Mouse (Mus musculus): Measurements from ENCODE around the gene Tnnc2. TPM values are rescaled to one million over a fixed set of nuclear protein-coding genes. Genes with fewer than 3 reads are reported as not detected.

Tnnc2 gene
- polyA plus RNA-seq, 1 experiment from 2014 or later = 4.9 TPM

DNA sequence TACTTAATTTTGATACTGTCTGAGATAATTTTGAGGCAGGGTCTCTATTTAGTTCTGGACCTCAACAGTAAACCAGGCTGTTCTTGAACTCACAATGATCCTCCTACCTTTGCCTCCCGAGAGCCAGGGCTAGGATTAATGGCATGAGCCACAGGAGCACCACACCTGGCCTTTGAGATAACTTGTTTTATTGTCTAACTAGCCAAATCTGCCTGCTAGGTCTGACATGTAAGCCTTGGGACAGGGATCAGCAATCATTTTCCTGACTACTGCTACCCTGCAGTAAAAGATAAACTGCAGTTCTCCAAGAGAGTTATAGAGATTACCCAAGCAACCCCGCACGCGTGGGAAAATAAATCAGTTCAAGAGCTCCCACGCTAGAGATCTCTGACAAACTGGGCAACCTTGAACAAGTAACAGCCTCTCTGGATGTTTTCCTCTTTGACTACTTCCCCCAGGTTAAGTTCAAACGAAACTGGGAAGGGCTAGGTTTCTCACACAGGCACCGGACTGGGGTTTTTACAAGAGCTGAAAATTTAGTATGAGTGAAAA, 5.2 kb upstream of the Tnnc2 start:
- WGBS = 3% methylated on average over 7 of the region's 7 CpGs

DNA sequence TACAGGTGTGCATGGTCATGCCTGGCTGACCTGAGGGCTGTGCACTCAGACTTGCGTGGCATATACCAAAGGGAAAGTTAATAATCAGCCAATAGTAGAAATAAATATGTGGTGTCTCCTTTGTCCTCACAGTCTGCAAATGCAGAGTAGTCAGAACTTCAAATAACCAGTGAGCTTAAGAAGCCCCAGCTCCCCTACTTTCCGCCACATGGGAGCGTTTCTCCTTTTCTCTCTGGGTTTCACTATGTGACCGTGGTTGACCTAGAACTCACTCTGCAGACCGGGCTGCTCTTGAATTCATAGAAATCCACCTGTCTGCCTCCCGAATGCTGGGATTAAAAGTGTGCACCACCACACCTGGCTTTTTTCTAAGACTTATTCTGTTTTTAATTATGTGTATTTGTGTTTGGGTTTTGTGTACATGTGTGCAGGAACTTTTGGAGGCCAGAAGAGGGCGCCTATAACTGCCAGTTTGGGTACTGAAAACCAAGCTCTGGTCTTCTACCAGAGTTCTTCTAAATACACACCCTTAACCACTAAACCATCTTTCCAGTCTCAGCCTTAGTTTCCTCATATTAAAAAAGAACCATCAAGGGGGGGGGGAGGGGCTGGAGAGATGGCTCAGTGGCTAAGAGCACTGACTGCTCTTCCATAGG, 4.3 kb upstream of the Tnnc2 start:
- Histone ChIP-seq H3K4me2 (no peak overlapping the region), H3K9me3 (replicated peaks) (no peaks in the 10 kb centered on the region), H3K9ac (no peak overlapping the region), H3K27me3 (no peaks in the 10 kb centered on the region), H3K4me1 (replicated peaks) (peaks cover 26% of the 10 kb centered on the region), H3K36me3 (no peaks in the 10 kb centered on the region; the same call in 1 of the 2 replicates), H3K27ac (no peak overlapping the region), H3K4me3 (no peak overlapping the region)
- no peak for ATAC-seq (replicated peaks; ENCODE audit: insufficient number of reproducible peaks, insufficient read depth, low FRiP score, low read depth)
- WGBS = 72% methylated on average over 7 of the region's 7 CpGs

More for the DNA sequence above, 5.2 kb upstream of the Tnnc2 start:
- Histone ChIP-seq H3K4me2 (peak overlapping the region; percentile 78), H3K27ac (peak overlapping the region; percentile 96), H3K9me3 (replicated peaks) (no peaks in the 10 kb centered on the region), H3K9ac (peak overlapping the region; percentile 92), H3K36me3 (peaks cover 6% of the 10 kb centered on the region; the same call in 1 of the 2 replicates), H3K4me1 (replicated peaks) (peaks cover 26% of the 10 kb centered on the region), H3K4me3 (peak overlapping the region; percentile 76), H3K27me3 (no peaks in the 10 kb centered on the region)
- ATAC-seq (replicated peaks; ENCODE audit: insufficient number of reproducible peaks, insufficient read depth, low FRiP score, low read depth) = no peak

DNA sequence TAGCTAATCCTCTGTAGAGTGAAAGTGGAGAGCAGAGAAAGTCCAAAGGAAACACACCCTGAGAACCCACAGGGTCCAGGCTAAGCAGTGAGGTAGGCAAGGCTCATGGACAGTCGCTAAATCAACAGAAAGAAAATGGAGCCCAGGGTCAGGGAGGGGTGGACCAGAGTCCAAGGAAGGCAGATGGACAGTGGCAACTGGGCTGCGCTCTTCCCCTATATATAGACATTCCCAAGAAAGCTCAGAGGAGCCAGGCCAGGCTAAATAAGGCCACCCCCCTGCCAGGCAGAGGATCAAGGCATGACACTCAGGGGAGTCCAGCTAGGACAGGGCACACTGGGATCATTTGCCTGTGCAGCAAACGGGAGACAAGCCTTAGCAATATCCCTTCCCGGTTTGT, 2.1 kb upstream of the Tnnc2 start:
- Histone ChIP-seq H3K9me3 (replicated peaks) (no peaks in the 10 kb centered on the region), H3K4me2 (no peak overlapping the region), H3K36me3 (no peaks in the 10 kb centered on the region), H3K27me3 (0 out of 2 replicates have a peak, but pooled peaks cover 4% of the 10 kb centered on the region), H3K27ac (no peak overlapping the region), H3K9ac (no peak overlapping the region), H3K4me1 (replicated peaks) (peaks cover 14% of the 10 kb centered on the region), H3K4me3 (no peak overlapping the region)
- ATAC-seq (replicated peaks; ENCODE audit: insufficient number of reproducible peaks, insufficient read depth, low FRiP score, low read depth) = no peak
- 56% methylated on average over 4 of the region's 4 CpGs for WGBS

DNA sequence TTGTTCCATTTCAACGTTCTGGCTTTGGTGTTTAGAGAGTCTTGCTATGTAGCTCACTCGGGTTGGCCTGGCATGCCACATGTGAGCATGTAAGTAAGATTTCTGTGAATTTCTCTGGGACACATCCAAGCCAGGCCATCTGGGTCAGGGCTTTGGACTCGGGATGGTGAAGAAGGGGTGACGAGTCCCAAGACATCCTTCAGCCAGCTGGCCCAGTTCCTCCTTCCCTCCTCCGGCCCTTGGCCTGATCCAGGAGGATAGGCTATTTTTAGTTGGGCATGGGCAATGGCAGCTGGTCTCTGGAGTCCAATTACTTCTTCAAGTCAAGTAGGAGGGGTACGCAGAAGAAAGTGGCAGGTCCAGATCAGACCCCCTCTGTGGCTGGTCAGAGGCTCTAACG, 958 bp downstream of the Tnnc2 start:
- 58% methylated on average over 7 of the region's 7 CpGs for WGBS
- Histone ChIP-seq H3K36me3 (no peaks in the 10 kb centered on the region), H3K4me2 (no peak overlapping the region), H3K4me3 (no peak overlapping the region), H3K9ac (no peak overlapping the region), H3K27ac (no peak overlapping the region), H3K9me3 (replicated peaks) (no peaks in the 10 kb centered on the region), H3K4me1 (replicated peaks) (peaks cover 4% of the 10 kb centered on the region; the same call in 1 of the 2 replicates), H3K27me3 (0 out of 2 replicates have a peak, but pooled peaks cover 8% of the 10 kb centered on the region)
- ATAC-seq (replicated peaks; ENCODE audit: insufficient number of reproducible peaks, insufficient read depth, low FRiP score, low read depth) = no peak

DNA sequence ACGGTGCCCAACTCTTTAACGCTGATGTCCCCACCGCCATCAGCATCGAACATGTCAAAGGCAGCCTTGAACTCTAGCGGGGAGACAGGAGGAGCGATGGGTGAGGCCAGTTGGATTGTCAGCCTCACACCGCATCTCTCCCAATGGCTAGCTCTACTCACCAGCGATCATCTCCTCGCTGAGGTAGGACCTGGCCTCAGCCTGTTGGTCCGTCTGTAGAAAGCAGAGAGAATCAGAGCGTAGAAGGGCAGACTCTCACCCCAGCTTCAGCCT, 1.8 kb downstream of the Tnnc2 start:
- Histone ChIP-seq H3K9ac (no peak overlapping the region), H3K4me3 (no peak overlapping the region), H3K4me1 (replicated peaks) (peaks cover 6% of the 10 kb centered on the region; the same call in 1 of the 2 replicates), H3K27me3 (0 out of 2 replicates have a peak, but pooled peaks cover 8% of the 10 kb centered on the region), H3K4me2 (no peak overlapping the region), H3K27ac (no peak overlapping the region), H3K36me3 (no peaks in the 10 kb centered on the region), H3K9me3 (replicated peaks) (no peaks in the 10 kb centered on the region)
- 90% methylated on average over 11 of the region's 11 CpGs for WGBS
- ATAC-seq (replicated peaks; ENCODE audit: insufficient number of reproducible peaks, insufficient read depth, low FRiP score, low read depth) = no peak

DNA sequence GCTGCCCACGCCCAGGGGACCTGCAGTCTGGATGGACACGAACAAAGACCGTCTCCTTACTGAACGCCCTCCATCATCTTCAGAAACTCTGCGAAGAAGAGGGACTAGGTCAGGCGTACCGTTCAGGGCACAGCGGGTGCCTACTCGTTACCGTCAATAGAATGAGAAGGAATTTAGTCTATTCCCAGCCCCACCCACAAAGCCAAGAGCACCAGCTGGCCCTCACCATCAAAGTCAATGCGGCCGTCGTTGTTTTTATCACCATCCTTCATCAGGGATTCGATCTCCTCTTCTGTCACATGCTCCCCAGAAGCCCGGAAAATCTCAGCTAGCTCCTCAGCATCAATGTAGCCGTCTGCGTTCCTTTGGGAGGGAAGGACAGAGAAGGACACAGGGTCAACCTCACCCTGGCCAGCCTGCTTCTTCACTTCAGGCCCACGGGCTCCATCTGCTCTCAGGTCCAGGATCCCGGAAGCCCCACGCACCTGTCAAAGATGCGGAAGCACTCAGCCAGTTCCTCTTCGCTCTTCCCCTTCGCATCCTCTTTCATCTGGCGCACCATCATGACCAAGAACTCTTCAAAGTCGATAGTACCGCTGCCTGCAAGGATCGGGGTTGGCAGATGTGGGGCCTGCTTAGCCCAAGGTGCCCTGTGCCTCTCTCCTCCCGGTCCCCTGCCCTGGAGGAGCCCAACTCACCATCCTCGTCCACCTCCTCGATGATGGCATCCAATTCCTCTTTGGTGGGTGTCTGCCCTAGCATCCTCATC, 2.3 kb downstream of the Tnnc2 start:
- Histone ChIP-seq H3K36me3 (peaks cover under 1% of the 10 kb centered on the region; the same call in 1 of the 2 replicates), H3K4me2 (no peak overlapping the region), H3K4me3 (no peak overlapping the region), H3K9ac (no peak overlapping the region), H3K27ac (no peak overlapping the region), H3K27me3 (0 out of 2 replicates have a peak, but pooled peaks cover 8% of the 10 kb centered on the region), H3K4me1 (replicated peaks) (peaks cover 8% of the 10 kb centered on the region; the same call in 1 of the 2 replicates), H3K9me3 (replicated peaks) (no peaks in the 10 kb centered on the region)
- WGBS = 77% methylated on average over 30 of the region's 30 CpGs
- no peak for ATAC-seq (replicated peaks; ENCODE audit: insufficient number of reproducible peaks, insufficient read depth, low FRiP score, low read depth)

DNA sequence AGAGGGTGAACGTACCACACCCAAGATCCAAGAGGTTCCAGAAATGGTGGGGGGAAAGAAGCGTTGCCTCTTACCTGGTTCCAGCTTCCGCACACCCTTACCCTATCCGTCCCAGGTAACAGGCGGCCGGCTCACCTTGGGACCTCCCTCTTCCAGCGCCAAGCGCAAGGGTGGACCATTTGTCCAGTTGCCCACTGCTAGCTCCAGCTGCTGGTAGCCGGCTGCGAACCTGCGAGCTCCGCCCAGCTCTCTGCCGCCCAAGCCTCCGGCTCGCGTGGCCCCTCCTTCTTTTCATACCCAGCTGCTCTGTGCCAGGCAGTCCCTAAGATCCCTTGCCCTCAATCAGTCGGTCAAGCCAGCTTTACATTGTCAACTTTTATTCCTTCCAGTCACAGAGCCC, 3.0 kb downstream of the Tnnc2 start:
- no peak for ATAC-seq (replicated peaks; ENCODE audit: insufficient number of reproducible peaks, insufficient read depth, low FRiP score, low read depth)
- 59% methylated on average over 17 of the region's 17 CpGs for WGBS
- Histone ChIP-seq H3K4me2 (no peak overlapping the region), H3K27ac (no peak overlapping the region), H3K9ac (no peak overlapping the region), H3K27me3 (0 out of 2 replicates have a peak, but pooled peaks cover 8% of the 10 kb centered on the region), H3K36me3 (peaks cover 6% of the 10 kb centered on the region), H3K4me3 (no peak overlapping the region), H3K9me3 (replicated peaks) (no peaks in the 10 kb centered on the region), H3K4me1 (replicated peaks) (peaks cover 14% of the 10 kb centered on the region)

DNA sequence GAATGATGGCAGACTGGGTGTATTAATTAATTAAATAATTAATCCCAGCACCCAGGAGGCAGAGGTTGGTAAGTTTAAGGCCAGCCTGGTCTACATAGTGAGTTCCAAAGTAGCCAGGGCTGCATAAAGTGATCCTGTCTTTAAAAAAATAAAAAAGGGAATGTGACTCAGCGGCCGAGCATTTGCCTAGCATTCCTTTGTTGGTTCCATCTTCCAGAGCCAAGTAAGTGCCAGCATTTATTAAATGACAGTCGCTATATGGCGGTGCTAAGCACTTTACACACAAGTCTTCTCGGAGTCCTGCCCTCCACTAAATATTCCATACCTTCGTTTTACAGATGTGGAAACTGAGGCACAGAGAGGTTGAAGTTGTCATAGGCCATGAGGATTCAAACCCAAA, 3.6 kb downstream of the Tnnc2 start:
- H3K27ac ChIP-seq = no peak overlapping the region
- WGBS = 69% methylated on average over 6 of the region's 6 CpGs
- no peaks in the 10 kb centered on the region for H3K9me3 ChIP-seq (replicated peaks)
- H3K4me2 ChIP-seq = no peak overlapping the region
- peaks cover 6% of the 10 kb centered on the region for H3K36me3 ChIP-seq
- 0 out of 2 replicates have a peak, but pooled peaks cover 8% of the 10 kb centered on the region for H3K27me3 ChIP-seq
- no peak overlapping the region for H3K9ac ChIP-seq
- H3K4me3 ChIP-seq = no peak overlapping the region
- peaks cover 20% of the 10 kb centered on the region for H3K4me1 ChIP-seq (replicated peaks)
- no peak for ATAC-seq (replicated peaks; ENCODE audit: insufficient number of reproducible peaks, insufficient read depth, low FRiP score, low read depth)

DNA sequence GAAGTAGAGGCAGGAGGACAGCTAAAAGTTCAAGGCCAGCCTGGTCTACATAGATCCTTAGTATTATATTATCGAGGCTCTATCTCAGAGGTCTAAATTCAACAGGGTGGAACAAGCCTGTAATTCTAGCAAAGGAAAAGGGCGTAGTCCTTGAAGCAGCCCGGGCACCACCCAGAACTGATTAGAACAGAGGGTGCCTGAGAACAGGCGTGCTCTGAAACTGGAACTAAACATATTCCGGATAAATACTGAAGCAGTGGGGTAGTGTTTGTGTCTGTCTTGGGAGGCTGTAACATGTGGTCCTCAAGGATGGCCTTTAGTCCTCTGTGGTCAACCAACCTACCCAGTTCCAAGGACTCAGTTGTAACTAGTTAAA, 5.8 kb downstream of the Tnnc2 start:
- Histone ChIP-seq H3K9ac (no peak overlapping the region), H3K27ac (no peak overlapping the region), H3K9me3 (replicated peaks) (no peaks in the 10 kb centered on the region), H3K36me3 (peaks cover 6% of the 10 kb centered on the region), H3K4me1 (replicated peaks) (peaks cover 31% of the 10 kb centered on the region), H3K27me3 (0 out of 2 replicates have a peak, but pooled peaks cover 8% of the 10 kb centered on the region), H3K4me2 (no peak overlapping the region), H3K4me3 (no peak overlapping the region)
- no peak for ATAC-seq (replicated peaks; ENCODE audit: insufficient number of reproducible peaks, insufficient read depth, low FRiP score, low read depth)
- 76% methylated on average over 5 of the region's 5 CpGs for WGBS

DNA sequence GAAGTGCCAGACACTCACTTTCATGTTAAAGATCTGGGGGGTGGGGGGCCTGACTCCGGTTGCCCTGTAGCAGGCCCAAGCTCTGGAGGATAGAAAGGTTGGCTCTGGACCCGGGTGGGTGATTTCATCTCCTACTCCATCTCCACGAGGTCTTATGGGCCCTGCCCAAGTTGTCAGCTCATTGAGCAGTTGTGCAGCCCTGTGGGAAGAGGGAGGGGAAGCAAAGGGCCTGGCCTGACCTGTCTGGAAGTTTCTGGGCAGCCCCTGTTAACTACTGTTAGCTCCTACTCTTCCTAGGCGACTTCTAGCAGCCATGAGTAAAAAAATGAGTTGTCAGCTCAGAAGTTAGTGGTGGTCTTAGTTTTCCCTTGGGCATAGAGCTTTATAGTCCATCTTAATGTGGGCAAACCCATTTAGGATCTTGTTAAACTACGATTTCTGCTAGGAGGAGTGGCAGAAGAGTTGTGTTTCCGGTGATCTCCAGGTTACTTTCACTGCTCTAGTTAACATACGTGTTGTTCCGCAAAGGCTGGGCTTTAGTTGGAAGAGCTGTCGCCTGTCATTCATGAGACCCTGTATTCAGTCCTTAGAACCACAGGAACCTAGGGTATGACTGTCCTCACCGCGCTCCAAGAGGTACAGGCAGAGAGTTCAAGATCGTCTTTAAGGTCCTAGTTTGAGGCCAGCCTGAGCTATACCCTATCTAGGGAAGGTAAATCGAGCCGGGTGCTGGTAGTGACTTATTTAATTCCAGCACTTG, 6.4 kb downstream of the Tnnc2 start:
- 75% methylated on average over 14 of the region's 14 CpGs for WGBS
- ATAC-seq (replicated peaks; ENCODE audit: insufficient number of reproducible peaks, insufficient read depth, low FRiP score, low read depth) = no peak

DNA sequence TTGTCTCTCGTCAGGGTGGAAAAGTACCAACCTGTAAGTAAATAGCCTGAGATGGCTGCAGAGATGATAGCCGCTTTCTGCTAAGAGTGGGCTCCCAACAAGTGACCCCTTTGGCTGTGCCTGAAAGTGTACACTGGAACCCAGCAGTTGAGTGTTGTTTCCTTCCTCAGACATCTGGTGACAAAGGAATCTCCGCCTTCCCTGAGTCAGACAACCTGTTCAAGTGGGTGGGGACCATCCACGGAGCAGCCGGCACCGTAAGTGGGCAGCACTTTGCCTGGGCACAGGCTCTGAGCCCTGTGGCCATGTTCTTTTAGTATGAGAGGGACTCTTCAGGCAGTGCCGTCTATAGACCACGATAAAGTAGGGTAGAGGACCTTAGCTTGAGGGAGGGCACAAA, 8.6 kb downstream of the Tnnc2 start:
- H3K4me3 ChIP-seq = peak overlapping the region; percentile 82
- peaks cover 15% of the 10 kb centered on the region for H3K36me3 ChIP-seq
- no peaks in the 10 kb centered on the region for H3K9me3 ChIP-seq (replicated peaks)
- H3K4me2 ChIP-seq = peak overlapping the region; percentile 84
- no peak overlapping the region for H3K27ac ChIP-seq
- ATAC-seq (replicated peaks; ENCODE audit: insufficient number of reproducible peaks, insufficient read depth, low FRiP score, low read depth) = no peak
- H3K9ac ChIP-seq = peak overlapping the region; percentile 77
- WGBS = 54% methylated on average over 8 of the region's 8 CpGs
- peaks cover 31% of the 10 kb centered on the region for H3K4me1 ChIP-seq (replicated peaks)
- no peaks in the 10 kb centered on the region for H3K27me3 ChIP-seq

More for the DNA sequence above, 6.4 kb downstream of the Tnnc2 start:
- Histone ChIP-seq H3K4me3 (no peak overlapping the region), H3K9ac (no peak overlapping the region), H3K27ac (no peak overlapping the region), H3K4me2 (no peak overlapping the region), H3K9me3 (replicated peaks) (no peaks in the 10 kb centered on the region), H3K27me3 (0 out of 2 replicates have a peak, but pooled peaks cover 8% of the 10 kb centered on the region), H3K4me1 (replicated peaks) (peaks cover 28% of the 10 kb centered on the region), H3K36me3 (peaks cover 6% of the 10 kb centered on the region)
